Mouse (Mus musculus) forebrain, embryonic 12.5 days (tissue): Measurements from ENCODE around the gene Sh3tc1. TPM values are rescaled to one million over a fixed set of nuclear protein-coding genes. Genes with fewer than 3 reads are reported as not detected.

Experiments
- polyA plus RNA-seq: library from polyadenylated mRNA; unstranded; fragments of >200 nt; fragmentation: Nextera tagmentation; extraction: Ambion mirVana; gene quantifications from 2 replicates; pipeline ENCODE4 v1.2.1, GENCODE M21; 2016

Gene Sh3tc1
- polyA plus RNA-seq, 1 experiment from 2014 or later: 4.0 TPM

Other genes with a start within 250 kb of the Sh3tc1 start
- 1.7 and 3.0 TPM in 2 replicates for gene Cpz, start 214.3 kb downstream of the Sh3tc1 start, polyA plus RNA-seq
- gene Trmt44, start 164.9 kb downstream of the Sh3tc1 start, polyA plus RNA-seq: 9.8 and 11.1 TPM in 2 replicates
- gene Acox3, start 156.9 kb downstream of the Sh3tc1 start, polyA plus RNA-seq: 15.6 and 17.6 TPM in 2 replicates
- 5.9 and 8.2 TPM in 2 replicates for gene Htra3, start 60.2 kb downstream of the Sh3tc1 start, polyA plus RNA-seq
- gene Ablim2, start 17.9 kb upstream of the Sh3tc1 start, polyA plus RNA-seq: 1.2 and 1.3 TPM in 2 replicates
- gene Afap1, start 153.3 kb upstream of the Sh3tc1 start, polyA plus RNA-seq: 40.7 and 48.3 TPM in 2 replicates